Mouse (Mus musculus): ENCODE results near the gene Eef1akmt3. TPM values are rescaled to one million over a fixed set of nuclear protein-coding genes. Genes with fewer than 3 reads are reported as not detected.
"Not testable (repeated sequence)": the region's sequence is repeated elsewhere in the genome, so short reads cannot be mapped to it uniquely, and the experiment has no call there.

Eef1akmt3 gene
- total RNA-seq, 2 experiments from 2014 or later = 0.08 TPM

DNA sequence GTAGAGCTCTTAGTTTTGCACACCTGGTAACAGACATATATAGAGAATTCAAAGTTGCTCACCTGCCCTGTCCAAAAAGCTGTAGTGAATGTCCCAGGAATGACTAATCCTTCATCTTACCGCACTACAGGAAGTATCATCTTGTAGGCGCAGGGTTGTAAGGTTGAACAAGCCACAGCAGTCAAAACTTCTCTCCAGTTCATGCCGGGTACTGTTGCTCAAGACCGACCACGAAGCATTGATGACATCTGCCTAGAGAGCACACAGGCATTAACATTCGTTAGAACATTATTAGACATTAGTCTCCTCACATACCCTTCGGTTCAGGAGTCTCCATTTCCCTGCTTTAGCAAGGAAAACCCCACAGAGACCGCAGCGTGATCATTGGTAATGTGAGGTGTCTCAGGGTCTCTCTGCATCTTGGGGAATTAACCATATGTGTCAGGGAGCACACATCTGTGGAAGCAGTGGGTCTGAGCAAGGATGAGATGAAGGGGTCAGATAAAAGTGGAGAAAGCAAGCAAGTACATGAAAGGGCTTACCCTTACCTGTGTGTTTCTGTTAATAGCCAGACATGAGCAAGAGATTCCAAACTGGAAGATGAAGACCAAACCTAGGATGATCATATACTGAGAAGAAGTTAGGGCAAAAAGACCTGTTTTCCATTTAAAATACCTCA, 27.2 kb upstream of the Eef1akmt3 start:
- intact Hi-C loops (cut with DNase I) = no loop called here
- Histone ChIP-seq H3K27ac (no peak overlapping the region), H3K4me3 (peak overlapping the region; percentile 91; the same call in 1 of the 2 replicates)
- DNase-seq = no peak
- no peak for TF ChIP-seq CTCF (IDR thresholded peaks at IDR 0.05)

DNA sequence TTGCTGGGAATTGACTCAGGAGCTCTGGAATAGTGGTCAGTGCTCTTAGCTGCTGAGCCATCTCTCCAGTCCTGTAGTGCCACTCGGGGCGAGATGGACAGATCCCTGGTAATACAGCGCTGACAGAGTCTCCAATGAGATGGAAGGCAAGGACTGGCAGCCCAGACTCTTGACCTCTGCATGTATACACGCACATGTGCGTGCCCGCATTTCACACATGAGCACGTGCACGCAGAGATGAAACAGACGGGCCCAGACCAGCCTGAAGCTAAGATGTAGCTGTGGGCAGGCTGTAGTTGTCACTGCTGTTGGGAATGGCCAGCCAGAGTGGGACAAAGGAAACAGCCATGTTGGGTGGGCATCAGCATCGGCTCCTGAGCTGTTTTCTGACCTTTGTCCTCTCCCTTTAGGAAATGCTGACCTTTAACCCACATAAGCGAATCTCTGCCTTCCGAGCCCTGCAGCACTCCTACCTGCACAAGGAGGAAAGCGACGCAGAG, 25.3 kb upstream of the Eef1akmt3 start:
- intact Hi-C loops (cut with DNase I) = no loop called here

DNA sequence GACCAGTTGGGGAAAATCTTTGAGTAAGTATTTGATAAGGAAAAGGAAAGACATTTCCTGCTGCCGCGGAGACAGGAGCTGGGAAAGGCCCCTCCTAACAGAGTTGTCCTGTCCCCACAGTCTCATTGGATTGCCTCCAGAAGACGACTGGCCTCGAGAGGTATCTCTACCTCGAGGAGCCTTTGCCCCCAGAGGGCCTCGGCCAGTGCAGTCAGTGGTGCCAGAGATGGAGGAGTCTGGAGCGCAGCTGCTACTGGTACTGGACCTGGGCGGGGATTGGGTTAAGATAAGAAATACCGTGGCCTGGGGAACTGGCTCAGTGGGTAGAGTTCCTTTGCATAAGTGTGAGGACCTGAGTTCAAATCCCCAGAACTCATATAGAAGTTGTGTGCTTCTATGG, 24.7 kb upstream of the Eef1akmt3 start:
- no peak for TF ChIP-seq CTCF (IDR thresholded peaks at IDR 0.05)
- intact Hi-C loops (cut with DNase I) = no loop called here
- DNase-seq = peak; percentile 15
- no peak overlapping the region for H3K27ac ChIP-seq
- H3K4me3 ChIP-seq = no peak overlapping the region

More for the DNA sequence above, 25.3 kb upstream of the Eef1akmt3 start:
- no peak overlapping the region for H3K4me3 ChIP-seq
- H3K27ac ChIP-seq = no peak overlapping the region
- TF ChIP-seq CTCF (IDR thresholded peaks at IDR 0.05) = no peak
- DNase-seq = peak; percentile 13

DNA sequence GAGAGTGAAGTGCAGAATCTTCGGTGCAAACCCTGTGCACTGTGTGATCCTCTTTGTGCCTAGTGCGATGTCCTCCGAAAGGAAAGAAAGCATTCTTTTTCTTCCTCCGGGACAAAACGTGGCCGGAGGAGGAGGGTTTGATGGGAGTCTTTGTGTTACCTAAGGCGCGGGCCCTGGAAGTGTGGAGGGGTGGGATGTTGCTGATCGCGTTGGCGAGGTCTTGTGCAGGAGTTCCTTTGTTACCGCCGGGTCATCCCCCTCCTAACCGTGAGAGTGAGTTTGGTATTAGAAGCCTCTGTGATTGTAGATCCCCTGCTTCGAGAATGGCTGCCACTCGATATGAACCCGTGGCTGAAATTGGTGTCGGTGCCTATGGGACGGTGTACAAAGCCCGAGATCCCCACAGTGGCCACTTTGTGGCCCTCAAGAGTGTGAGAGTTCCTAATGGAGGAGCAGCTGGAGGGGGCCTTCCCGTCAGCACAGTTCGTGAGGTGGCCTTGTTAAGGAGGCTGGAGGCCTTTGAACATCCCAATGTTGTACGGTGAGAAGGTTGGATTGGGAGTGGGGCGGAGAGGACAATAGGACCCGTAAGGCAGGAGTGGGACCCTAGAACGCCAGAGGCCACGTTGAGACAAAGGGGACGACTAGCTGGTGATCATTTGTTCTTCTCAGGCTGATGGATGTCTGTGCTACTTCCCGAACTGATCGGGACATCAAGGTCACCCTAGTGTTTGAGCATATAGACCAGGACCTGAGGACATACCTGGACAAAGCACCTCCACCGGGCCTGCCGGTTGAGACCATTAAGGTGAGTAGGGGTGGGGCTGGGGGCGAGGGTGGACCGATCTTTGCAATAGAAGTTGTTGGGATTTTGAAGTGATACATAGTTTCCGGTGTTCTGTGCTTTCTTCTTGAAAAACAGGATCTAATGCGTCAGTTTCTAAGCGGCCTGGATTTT, 22.9 kb upstream of the Eef1akmt3 start:
- no peak for TF ChIP-seq CTCF (IDR thresholded peaks at IDR 0.05)
- intact Hi-C loops (cut with DNase I) = no loop called here
- H3K27ac ChIP-seq = peak overlapping the region; percentile 95
- peak; percentile 14 for DNase-seq
- peak overlapping the region; percentile 92 for H3K4me3 ChIP-seq

DNA sequence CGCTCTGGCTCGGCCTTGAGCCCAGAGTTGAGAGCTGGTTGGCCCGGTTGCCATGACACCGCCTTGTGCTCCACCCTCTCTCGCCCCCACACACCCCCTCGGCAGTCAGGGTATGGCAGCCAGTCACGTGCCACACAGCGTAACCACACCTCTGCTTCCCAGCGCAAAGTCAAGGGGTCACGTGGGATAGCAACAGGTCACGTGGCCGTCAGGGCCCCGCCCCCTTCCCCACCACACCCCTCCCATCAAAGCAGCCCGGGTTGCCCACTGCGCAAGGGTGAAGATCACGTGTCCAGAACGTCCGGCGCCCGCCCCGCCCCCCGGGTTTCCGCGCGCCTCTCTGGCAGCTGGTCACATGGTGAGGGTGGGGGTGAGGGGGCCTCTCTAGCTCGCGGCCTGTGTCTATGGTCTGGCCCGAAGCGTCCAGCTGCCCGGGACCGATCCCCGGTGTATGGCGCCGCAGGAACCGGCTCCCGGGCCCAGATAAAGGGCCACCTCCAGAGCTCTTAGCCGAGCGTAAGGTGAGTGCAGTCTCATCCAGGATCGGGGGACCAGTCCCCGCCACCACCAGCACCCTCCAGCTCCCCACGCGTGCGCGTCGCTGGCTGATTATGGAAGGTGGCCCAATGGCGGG, 22.0 kb upstream of the Eef1akmt3 start, which contains the start of gene Cdk4:
Gene Cdk4, plus strand, starts transcription at position 296 of the 634 bp plus-strand sequence.
- Histone ChIP-seq H3K4me3 (peak within 1 kb of the TSS; percentile 92), H3K27ac (peak within 1 kb of the TSS; percentile 95)
- TF ChIP-seq CTCF (IDR thresholded peaks at IDR 0.05) = 0 out of 2 replicates have a peak, but pooled peaks have one; percentile 2
- peak; percentile 99 for DNase-seq
- intact Hi-C loops (cut with DNase I) = no loop called here

DNA sequence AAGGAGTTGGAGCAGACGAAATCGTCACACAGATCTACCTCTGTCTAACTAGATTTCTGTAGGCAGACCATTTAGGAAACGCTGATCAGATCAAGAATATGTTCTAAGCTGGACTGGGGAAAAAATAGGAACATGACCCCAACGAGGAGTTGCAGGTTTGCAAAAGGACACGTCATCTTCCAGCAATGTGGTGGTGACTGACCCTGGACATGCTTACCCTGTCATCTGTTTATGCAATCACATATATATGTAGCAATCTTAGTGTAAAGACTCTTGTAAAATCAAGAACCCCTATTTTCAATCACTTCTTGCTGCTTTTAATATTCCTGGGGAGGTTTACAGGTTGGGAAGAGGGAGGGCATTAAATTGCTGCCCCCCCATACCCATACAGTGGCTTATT, 21.2 kb upstream of the Eef1akmt3 start:
- DNase-seq = peak; percentile 5
- Histone ChIP-seq H3K27ac (peak overlapping the region; percentile 58; the same call in 1 of the 2 replicates), H3K4me3 (peak overlapping the region; percentile 92; the same call in 1 of the 2 replicates)
- no peak for TF ChIP-seq CTCF (IDR thresholded peaks at IDR 0.05)
- intact Hi-C loops (cut with DNase I) = no loop called here

DNA sequence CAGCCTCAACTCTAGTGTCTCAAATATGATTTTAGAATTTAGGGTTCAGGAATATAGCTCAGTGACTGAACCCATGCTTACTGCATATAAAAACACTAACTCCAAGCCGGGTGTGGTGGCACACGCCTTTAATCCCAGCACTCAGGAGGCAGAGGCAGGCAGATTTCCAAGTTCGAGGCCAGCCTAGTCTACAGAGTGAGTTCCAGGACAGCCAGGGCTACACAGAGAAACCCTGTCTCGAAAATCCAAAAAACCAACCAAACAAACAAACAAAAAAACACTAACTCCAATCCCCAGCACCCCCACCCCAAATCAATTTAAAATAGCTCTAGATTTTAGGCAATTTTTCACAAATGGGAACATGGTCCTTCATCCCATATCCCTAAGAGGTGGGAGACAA, 20.8 kb upstream of the Eef1akmt3 start:
- H3K4me3 ChIP-seq; intact Hi-C loops (cut with DNase I); H3K27ac ChIP-seq; DNase-seq: not testable (repeated sequence)

DNA sequence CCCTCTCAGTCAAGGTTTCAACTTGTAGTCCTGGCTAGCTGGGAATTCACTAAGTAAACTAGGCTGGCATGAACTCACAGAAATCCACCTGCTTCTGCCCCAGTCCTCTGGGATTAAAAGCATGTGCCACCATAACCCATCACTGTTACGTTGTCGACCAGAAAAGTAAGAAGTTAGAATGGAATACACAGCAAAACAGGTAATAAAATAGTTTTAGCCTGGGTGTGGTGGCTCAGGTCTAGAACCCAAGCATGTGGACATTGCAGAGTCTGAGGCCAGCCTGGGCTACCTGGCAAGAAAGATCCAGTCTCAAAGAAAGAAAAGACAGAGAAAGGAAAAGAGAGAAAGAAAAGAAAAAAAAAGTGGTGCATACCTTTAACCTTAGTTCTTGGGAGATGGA, 20.2 kb upstream of the Eef1akmt3 start:
- no peak for TF ChIP-seq CTCF (IDR thresholded peaks at IDR 0.05)
- H3K4me3 ChIP-seq = no peak overlapping the region
- no peak overlapping the region for H3K27ac ChIP-seq
- no peak for DNase-seq
- intact Hi-C loops (cut with DNase I) = no loop called here

DNA sequence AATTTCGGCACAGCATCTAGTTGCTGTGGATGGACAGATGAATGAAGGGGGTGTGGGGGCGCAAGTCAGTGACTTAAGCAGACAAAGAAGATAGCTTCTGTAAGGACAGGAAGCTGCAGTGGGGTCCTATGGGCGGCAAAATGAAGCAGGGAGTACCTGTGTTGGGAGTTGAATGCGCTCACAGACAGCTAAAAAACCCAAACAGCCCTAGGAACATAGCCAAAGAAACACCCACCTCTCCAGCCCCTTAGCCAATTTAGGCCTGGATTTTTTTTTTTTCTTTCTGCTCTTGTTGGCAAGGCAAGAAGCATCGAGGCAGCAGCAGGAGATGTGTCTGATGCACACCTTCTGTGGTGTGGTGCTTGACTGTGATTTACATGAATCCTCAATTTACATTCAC, 19.8 kb upstream of the Eef1akmt3 start:
- H3K4me3 ChIP-seq = no peak overlapping the region
- no peak for DNase-seq
- no peak for TF ChIP-seq CTCF (IDR thresholded peaks at IDR 0.05)
- no peak overlapping the region for H3K27ac ChIP-seq
- intact Hi-C loops (cut with DNase I) = no loop called here

DNA sequence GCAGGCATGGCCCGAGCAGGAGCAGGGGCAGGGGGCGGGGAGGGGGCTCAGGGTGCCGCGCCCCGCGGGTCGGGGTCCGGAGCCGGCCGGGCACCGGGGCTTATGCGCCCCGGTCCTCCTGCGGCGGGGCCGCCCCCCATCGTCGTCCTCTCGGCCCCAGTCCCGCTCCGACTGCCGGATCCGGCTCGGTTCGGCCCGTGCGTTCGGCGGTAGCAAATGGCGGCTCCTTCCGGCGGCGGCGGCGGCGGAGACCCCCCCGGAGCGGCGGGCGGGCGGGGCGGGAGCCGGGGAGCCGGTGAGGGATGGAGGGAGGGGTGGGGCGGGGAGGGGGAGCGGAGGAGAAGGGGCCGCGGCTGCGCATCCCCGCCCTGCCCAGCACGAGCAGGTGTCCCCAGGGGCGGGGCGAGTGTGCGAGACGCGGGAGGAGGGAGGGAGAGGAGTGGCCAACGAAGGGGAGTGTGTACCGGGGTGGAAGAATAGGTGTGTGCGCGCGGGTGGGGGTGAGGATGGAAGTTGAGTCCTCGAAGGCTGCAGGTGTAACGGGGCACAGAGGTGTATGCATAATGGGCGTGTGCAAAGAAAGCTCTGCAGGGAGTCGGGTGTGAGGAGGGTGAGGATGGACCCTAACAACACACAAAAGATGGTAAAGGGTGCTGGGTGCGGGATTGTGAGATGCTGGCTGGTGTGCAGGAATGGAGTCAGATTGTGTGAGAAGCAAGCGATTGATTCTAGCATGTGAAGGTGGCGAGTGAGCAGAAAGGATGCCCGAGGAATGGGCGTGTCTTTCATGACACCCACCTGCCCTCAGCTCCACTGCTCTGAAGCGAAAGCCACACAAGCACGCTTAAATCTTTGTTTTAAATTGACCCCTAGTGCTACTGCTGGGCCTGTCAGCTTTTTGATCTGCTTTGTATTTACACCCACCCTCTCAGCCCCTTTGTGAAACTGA, 18.9 kb upstream of the Eef1akmt3 start, which contains the start of gene March9:
Gene March9, minus strand, starts transcription at position 217 of the 949 bp plus-strand sequence.
- peak; percentile 60 for DNase-seq
- intact Hi-C loops (cut with DNase I) = no loop called here

More for the DNA sequence above, 18.9 kb upstream of the Eef1akmt3 start, which contains the start of gene March9:
- TF ChIP-seq CTCF (IDR thresholded peaks at IDR 0.05) = no peak
- Histone ChIP-seq H3K4me3 (peak within 1 kb of the TSS; percentile 89), H3K27ac (peak within 1 kb of the TSS; percentile 48)
